Mouse (Mus musculus) embryonic facial prominence, embryonic 14.5 days (tissue): ENCODE results near the gene Fxr2. TPM values are rescaled to one million over a fixed set of nuclear protein-coding genes. Genes with fewer than 3 reads are reported as not detected.

ENCODE experiments used
- ATAC-seq: fragments of 200-750 bp; cut with Nextera tagmentation; 2 replicates; pipeline ENCODE4 v1.8.0; 2017; ENCODE audit warnings: low read depth, moderate number of reproducible peaks, moderate TSS enrichment
- DNase-seq: peaks from one replicate; pipeline ENCODE4 v3.0.0-alpha.2; 2015; ENCODE audit warnings: low spot score
- H3K27ac ChIP-seq: fragments of 300-500 bp; sonication (generic); replicated peaks from 2 replicates; pipeline ENCODE4 v1.5.1; 2014; ENCODE audit warnings: low read depth, mild to moderate bottlenecking, low read length, moderate library complexity
- H3K27me3 ChIP-seq: fragments of 300-500 bp; sonication (generic); replicated peaks from 2 replicates; pipeline ENCODE4 v1.6.1; 2014; ENCODE audit warnings: low read length; ENCODE audit not compliant: control insufficient read depth, insufficient read depth
- H3K36me3 ChIP-seq: fragments of 300-500 bp; sonication (generic); 2 replicates; pipeline ENCODE4 v1.6.1; 2014; ENCODE audit warnings: low read length, mixed read lengths; ENCODE audit not compliant: control insufficient read depth, insufficient read depth
- H3K4me1 ChIP-seq: fragments of 300-500 bp; sonication (generic); 2 replicates; pipeline ENCODE4 v1.6.1; 2014; ENCODE audit warnings: antibody characterized with exemption, low read length; ENCODE audit not compliant: control insufficient read depth, insufficient read depth
- H3K4me2 ChIP-seq: fragments of 300-500 bp; sonication (generic); 2 replicates; pipeline ENCODE4 v1.6.1; 2014; ENCODE audit warnings: low read depth, mild to moderate bottlenecking, low read length, moderate library complexity, mixed read lengths
- H3K4me3 ChIP-seq: fragments of 300-500 bp; sonication (generic); 2 replicates; pipeline ENCODE4 v1.5.1; 2014; ENCODE audit warnings: low read depth, mild to moderate bottlenecking, low read length
- H3K9ac ChIP-seq: fragments of 300-500 bp; sonication (generic); 2 replicates; pipeline ENCODE4 v1.6.1; 2014; ENCODE audit warnings: low read depth, mild to moderate bottlenecking, low read length, moderate library complexity, mixed read lengths
- H3K9me3 ChIP-seq: fragments of 300-500 bp; sonication (generic); 2 replicates; pipeline ENCODE4 v1.6.1; 2016; ENCODE audit warnings: low read length; ENCODE audit not compliant: control insufficient read depth
- WGBS: fragments of 180-500 bp; shearing (Covaris S2); extraction: QIAGEN DNeasy Blood & Tissue Kit; methylation state at CpG from one replicate; pipeline ENCODE4 v1.1.7; 2014; 5-methylcytosine and 5-hydroxymethylcytosine counted together
- polyA plus RNA-seq: library from polyadenylated mRNA; unstranded; fragments of >200 nt; fragmentation: Nextera tagmentation; extraction: Ambion mirVana; gene quantifications from 2 replicates; pipeline ENCODE4 v1.2.1, GENCODE M21; 2014

Gene Fxr2
- polyA plus RNA-seq, 1 experiment from 2014 or later = 25.4 TPM

DNA sequence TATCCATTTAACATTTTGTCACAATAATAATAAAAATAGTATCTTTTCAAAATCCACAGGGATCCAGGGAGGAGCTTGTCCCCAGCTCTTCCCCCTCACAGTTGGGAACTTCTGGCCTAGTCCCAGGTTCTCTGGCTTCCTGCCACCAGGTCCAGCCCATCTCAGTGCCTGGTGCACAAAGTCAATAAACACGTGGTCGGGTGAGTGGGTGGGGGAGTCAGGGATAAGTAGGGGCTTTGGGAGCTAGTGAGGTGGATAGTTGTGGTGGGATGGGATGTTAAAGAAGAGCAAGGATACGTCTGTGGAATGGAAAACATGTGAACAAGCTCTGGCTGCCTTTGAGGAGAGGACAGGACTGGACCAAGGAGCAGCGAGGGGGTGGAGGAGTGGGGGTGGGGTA, 53.6 kb downstream of the Fxr2 start:
- Histone ChIP-seq H3K9ac (peak overlapping the region; percentile 30; the same call in 1 of the 2 replicates), H3K36me3 (no peaks in the 10 kb centered on the region), H3K4me2 (no peak overlapping the region; the same call in 1 of the 2 replicates), H3K4me3 (no peak overlapping the region), H3K4me1 (peaks cover 26% of the 10 kb centered on the region), H3K27me3 (no peaks in the 10 kb centered on the region), H3K9me3 (no peaks in the 10 kb centered on the region), H3K27ac (peak overlapping the region; percentile 71; the same call in 1 of the 2 replicates)
- ATAC-seq (no peak), DNase-seq (peak; percentile 70)
- WGBS = 12% methylated on average over 4 of the region's 4 CpGs

DNA sequence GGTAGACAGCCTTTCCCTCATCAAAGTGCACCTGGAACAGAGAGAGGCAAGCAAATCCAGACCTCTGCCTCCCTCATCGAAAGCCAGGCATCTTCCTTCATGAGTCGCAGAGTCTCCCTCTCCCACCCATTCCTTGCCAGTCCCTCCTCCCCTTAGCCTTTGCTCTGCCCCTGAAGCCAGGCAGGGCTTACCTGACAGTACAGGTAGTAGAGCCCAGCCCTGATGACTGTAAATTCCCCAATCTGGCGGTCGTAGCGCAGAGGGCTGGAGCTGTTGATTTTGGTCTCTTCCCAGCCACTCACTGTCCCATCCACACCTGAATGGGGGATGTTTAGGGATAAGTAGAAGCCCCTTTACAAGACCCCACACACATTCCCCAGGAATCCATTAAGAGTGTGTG, 54.3 kb downstream of the Fxr2 start:
- 44% methylated on average over 5 of the region's 5 CpGs for WGBS
- no peaks in the 10 kb centered on the region for H3K36me3 ChIP-seq
- no peak for ATAC-seq
- no peak overlapping the region for H3K4me3 ChIP-seq
- no peak for DNase-seq
- peak overlapping the region; percentile 71; the same call in 1 of the 2 replicates for H3K27ac ChIP-seq
- H3K4me1 ChIP-seq = peaks cover 26% of the 10 kb centered on the region
- no peaks in the 10 kb centered on the region for H3K9me3 ChIP-seq
- H3K4me2 ChIP-seq = no peak overlapping the region
- H3K9ac ChIP-seq = peak overlapping the region; percentile 30; the same call in 1 of the 2 replicates
- no peaks in the 10 kb centered on the region for H3K27me3 ChIP-seq

DNA sequence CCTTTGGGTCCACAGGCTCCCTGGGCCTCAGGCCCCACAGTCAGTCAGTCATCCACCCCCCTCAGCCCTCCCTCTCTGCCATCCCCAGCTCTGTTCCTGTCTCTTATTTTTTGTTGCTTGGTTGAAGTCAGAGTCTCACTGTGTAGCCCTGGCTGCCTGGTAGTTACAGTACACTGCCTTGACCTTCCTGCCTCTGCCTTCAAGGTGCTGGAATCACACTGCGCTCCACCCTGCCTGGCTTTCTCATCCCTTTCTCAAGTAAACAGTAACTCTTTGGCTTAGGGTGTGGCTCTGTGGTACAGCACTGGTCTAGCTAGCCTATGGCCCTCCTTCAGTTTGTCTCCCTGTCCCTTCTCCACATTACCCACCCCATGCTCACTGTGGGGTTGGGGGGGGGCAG, 57.1 kb downstream of the Fxr2 start:
- Histone ChIP-seq H3K9me3 (no peaks in the 10 kb centered on the region), H3K4me3 (no peak overlapping the region), H3K36me3 (no peaks in the 10 kb centered on the region), H3K27ac (no peak overlapping the region), H3K4me2 (no peak overlapping the region), H3K9ac (no peak overlapping the region), H3K27me3 (no peaks in the 10 kb centered on the region), H3K4me1 (peaks cover 16% of the 10 kb centered on the region)
- DNase-seq (no peak), ATAC-seq (no peak)
- 88% methylated on average over 1 of the region's 1 CpGs for WGBS

DNA sequence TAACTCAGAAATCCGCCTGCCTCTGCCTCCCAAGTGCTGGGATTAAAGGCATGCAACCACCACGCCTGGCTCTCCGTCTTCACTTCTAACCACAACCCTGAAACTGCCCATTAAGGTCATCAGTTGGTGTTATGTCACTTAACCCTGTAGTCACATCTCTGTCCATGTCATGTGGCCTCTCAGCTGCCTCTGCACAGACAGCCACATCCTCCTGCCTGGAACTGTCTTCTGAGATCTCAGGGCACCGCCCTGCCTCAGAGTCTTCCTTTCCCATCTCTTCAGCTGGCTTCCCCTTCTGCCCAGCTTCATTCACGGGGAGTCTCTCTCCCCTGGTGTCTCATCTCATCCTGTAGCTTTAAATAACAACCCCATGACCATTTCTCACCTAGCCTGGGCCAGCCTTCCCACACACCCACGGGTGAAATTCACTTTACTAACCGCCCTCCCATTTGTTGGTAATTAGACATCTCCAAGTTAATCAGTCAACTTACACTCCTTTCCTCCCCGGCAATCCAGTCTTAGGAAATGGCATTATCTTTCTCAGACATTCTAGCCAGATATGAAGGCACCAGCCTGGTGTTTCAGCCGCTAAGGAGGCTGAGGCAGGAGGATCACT, 59.5 kb downstream of the Fxr2 start:
- H3K9me3 ChIP-seq = no peaks in the 10 kb centered on the region
- no peak overlapping the region for H3K9ac ChIP-seq
- no peaks in the 10 kb centered on the region for H3K27me3 ChIP-seq
- no peak for DNase-seq
- H3K4me1 ChIP-seq = no peaks in the 10 kb centered on the region
- no peak overlapping the region for H3K4me2 ChIP-seq
- ATAC-seq = no peak
- no peak overlapping the region for H3K27ac ChIP-seq
- H3K36me3 ChIP-seq = no peaks in the 10 kb centered on the region
- 69% methylated on average over 9 of the region's 9 CpGs for WGBS
- no peak overlapping the region for H3K4me3 ChIP-seq

DNA sequence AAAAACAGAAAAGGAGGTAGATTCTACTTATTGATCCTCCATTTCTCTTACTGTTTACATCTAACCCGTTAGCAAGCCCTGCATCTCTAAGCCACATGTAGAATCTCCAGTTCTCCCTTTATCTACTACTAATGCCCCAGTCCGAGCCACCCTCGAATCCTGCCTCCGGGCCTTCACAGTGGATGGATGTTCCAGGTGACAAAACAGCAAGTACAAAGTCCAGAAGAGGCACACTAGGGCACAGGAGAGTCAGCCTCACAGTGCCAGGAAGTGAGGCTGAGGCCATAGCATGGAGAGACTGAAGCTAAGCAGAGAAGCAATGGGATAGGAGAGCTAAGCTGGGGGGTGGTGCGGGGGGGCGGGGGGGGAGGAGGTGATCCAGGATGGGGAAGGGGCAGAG, 60.1 kb downstream of the Fxr2 start:
- H3K27me3 ChIP-seq = no peaks in the 10 kb centered on the region
- H3K4me3 ChIP-seq = no peak overlapping the region
- H3K27ac ChIP-seq = no peak overlapping the region
- H3K9me3 ChIP-seq = no peaks in the 10 kb centered on the region
- ATAC-seq = no peak
- no peaks in the 10 kb centered on the region for H3K36me3 ChIP-seq
- H3K4me1 ChIP-seq = no peaks in the 10 kb centered on the region
- DNase-seq = no peak
- no peak overlapping the region for H3K4me2 ChIP-seq
- H3K9ac ChIP-seq = no peak overlapping the region
- 78% methylated on average over 6 of the region's 6 CpGs for WGBS

DNA sequence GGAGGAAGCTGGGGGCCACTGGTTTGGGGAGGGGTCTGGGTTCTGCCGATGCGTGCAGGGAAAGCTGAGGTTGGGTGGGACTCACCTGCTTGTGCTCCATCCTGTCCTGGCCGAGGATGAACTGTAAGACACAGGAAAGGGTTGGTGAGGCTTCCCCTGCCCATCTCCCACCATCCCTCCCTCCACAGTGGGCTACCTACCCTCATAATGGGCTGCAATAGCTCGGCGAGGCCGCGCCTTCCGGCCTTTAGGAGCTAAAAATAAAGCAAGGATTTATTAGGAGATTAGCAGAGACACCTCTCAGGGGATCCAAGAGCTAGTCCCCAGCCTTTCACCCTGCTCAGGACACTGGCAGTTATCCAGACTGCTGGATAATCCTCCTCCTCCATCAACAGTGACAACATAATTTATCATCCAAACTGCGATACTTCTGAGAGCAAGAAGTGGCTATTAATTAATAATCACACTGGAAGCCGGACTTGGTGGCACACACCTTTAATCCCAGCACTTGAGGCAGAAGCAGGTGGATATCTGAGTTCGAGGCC, 60.7 kb downstream of the Fxr2 start:
- no peaks in the 10 kb centered on the region for H3K36me3 ChIP-seq
- no peak overlapping the region for H3K27ac ChIP-seq
- H3K4me2 ChIP-seq = no peak overlapping the region
- no peak for DNase-seq
- ATAC-seq = no peak
- no peak overlapping the region for H3K9ac ChIP-seq
- no peaks in the 10 kb centered on the region for H3K4me1 ChIP-seq
- WGBS = 64% methylated on average over 11 of the region's 11 CpGs
- H3K27me3 ChIP-seq = no peaks in the 10 kb centered on the region
- no peak overlapping the region for H3K4me3 ChIP-seq
- no peaks in the 10 kb centered on the region for H3K9me3 ChIP-seq

DNA sequence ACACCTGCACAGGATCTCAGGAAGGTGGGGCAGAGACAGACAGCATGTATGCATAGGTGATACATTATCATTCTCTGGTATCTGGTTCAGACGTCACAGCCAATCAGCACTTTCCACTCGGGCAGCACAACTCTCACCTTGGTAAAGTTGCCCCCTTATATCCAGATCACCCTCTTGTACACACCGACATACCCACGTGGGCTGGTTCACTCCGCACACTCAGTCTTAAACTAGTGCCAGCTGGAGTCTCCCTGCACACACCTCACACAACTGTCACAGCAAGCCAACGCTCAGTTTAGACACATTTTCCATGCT, 62.2 kb downstream of the Fxr2 start:
- no peaks in the 10 kb centered on the region for H3K36me3 ChIP-seq
- H3K9me3 ChIP-seq = no peaks in the 10 kb centered on the region
- WGBS = 15% methylated on average over 6 of the region's 6 CpGs
- DNase-seq (no peak), ATAC-seq (peak; percentile 24; the same call in 1 of the 2 replicates)
- H3K4me2 ChIP-seq = peak overlapping the region; percentile 93
- H3K4me1 ChIP-seq = no peaks in the 10 kb centered on the region
- H3K27me3 ChIP-seq = no peaks in the 10 kb centered on the region
- H3K4me3 ChIP-seq = peak overlapping the region; percentile 55
- peak overlapping the region; percentile 86 for H3K9ac ChIP-seq
- peak overlapping the region; percentile 79 for H3K27ac ChIP-seq

DNA sequence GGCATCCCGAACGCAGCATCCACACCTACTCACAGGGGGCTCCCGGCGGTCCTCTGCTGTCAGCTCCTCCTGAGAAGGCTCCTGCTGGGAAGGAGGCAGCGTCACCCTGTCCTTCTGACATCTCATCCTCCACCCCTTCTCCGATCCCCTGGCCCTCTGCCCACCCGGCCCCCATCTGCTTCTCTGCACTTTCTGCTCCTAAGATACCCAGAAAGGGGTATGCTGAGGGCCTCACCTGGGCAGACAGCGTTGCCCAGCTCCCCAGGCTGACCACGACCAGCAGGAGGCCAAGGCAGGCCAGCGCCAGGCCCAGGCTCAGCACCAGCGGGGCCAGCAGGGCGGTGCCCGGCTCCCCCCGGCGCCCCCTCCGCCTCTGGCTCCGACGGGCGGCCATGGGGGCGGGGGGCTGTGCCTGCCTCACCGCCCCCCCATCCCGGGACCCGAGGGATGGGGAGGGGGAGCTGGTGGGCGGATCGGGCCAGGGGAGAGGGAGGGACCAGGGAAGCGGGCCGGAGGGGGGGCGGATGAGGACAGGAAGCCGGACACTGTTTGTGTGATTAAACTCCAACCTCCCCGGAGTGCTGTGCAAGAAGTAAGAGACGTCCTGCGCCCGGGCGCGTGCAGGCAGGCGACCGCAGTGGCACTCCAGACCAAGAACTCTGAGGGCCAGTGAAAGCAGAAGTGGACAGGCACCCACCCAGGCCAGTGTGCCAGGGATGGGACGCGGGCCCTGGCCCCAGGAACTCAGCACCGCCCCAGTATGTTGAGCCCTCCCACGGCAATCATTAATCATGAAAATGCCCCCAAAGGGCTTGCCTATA, 62.8 kb downstream of the Fxr2 start, which contains the start of the genes Tnfsf12 and Tnfsfm13:
Gene Tnfsf12, minus strand, starts transcription at position 489 of the 821 bp plus-strand sequence.
Gene Tnfsfm13, minus strand, starts transcription at position 738 of the 821 bp plus-strand sequence.
- no peaks in the 10 kb centered on the region for H3K4me1 ChIP-seq
- peak within 1 kb of the TSS; percentile 79 for H3K27ac ChIP-seq
- peak; percentile 68 for DNase-seq
- 3% methylated on average over 30 of the region's 41 CpGs for WGBS
- peak within 1 kb of the TSS; percentile 93 for H3K4me2 ChIP-seq
- no peaks in the 10 kb centered on the region for H3K36me3 ChIP-seq
- peak; percentile 80 for ATAC-seq
- H3K9me3 ChIP-seq = no peaks in the 10 kb centered on the region
- H3K9ac ChIP-seq = peak within 1 kb of the TSS; percentile 86
- H3K4me3 ChIP-seq = peak within 1 kb of the TSS; percentile 55
- H3K27me3 ChIP-seq = no peaks in the 10 kb centered on the region
